Mouse (Mus musculus) liver, embryonic 11.5 days (tissue): ENCODE data around the gene Tnfrsf1b. TPM values are rescaled to one million over a fixed set of nuclear protein-coding genes. Genes with fewer than 3 reads are reported as not detected.

Experiments
- ATAC-seq: fragments of 200-750 bp; cut with Nextera tagmentation; replicated peaks from 2 replicates; pipeline ENCODE4 v1.8.0; 2017; ENCODE audit warnings: moderate number of reproducible peaks, mild to moderate bottlenecking, moderate TSS enrichment, moderate library complexity; ENCODE audit not compliant: low FRiP score
- DNase-seq: peaks from one replicate; pipeline ENCODE4 v3.0.0-alpha.2; 2017; ENCODE audit warnings: low spot score
- H3K27ac ChIP-seq: fragments of 300-500 bp; sonication (generic); 2 replicates; pipeline ENCODE4 v1.5.1; 2014; ENCODE audit warnings: mild to moderate bottlenecking, low read depth, low read length, control low read depth
- H3K27me3 ChIP-seq: fragments of 300-500 bp; sonication (generic); replicated peaks from 2 replicates; pipeline ENCODE4 v1.6.1; 2014; ENCODE audit warnings: low read length, mixed read lengths; ENCODE audit not compliant: control insufficient read depth, insufficient read depth
- H3K36me3 ChIP-seq: fragments of 300-500 bp; sonication (generic); 2 replicates; pipeline ENCODE4 v1.6.1; 2014; ENCODE audit warnings: mild to moderate bottlenecking, low read length, moderate library complexity, mixed read lengths; ENCODE audit not compliant: control insufficient read depth, insufficient read depth
- H3K4me1 ChIP-seq: fragments of 300-500 bp; sonication (generic); replicated peaks from 2 replicates; pipeline ENCODE4 v1.6.1; 2014; ENCODE audit warnings: low read length, mixed read lengths; ENCODE audit not compliant: control insufficient read depth, insufficient read depth
- H3K4me2 ChIP-seq: fragments of 300-500 bp; sonication (generic); 2 replicates; pipeline ENCODE4 v1.6.1; 2014; ENCODE audit warnings: mild to moderate bottlenecking, control low read depth, moderate library complexity
- H3K4me3 ChIP-seq: fragments of 300-500 bp; sonication (generic); 2 replicates; pipeline ENCODE4 v1.5.1; 2014; ENCODE audit warnings: low read depth, low read length, control low read depth
- H3K9ac ChIP-seq: fragments of 300-500 bp; sonication (generic); 2 replicates; pipeline ENCODE4 v1.6.1; 2014; ENCODE audit warnings: low read depth, low read length, control low read depth
- H3K9me3 ChIP-seq: fragments of 300-500 bp; sonication (generic); 2 replicates; pipeline ENCODE4 v1.6.1; 2016; ENCODE audit warnings: low read length, inconsistent platforms, mixed read lengths; ENCODE audit not compliant: control insufficient read depth
- WGBS: fragments of 180-500 bp; shearing (Covaris S2); extraction: QIAGEN DNeasy Blood & Tissue Kit; methylation state at CpG from one replicate; pipeline ENCODE4 v1.1.7; 2014; 5-methylcytosine and 5-hydroxymethylcytosine counted together
- polyA plus RNA-seq: library from polyadenylated mRNA; unstranded; fragments of >200 nt; fragmentation: Nextera tagmentation; extraction: Ambion mirVana; gene quantifications from 2 replicates; pipeline ENCODE4 v1.2.1, GENCODE M21; 2014

Tnfrsf1b gene
- polyA plus RNA-seq, 1 experiment from 2014 or later, result 6.5 TPM

- Histone ChIP-seq H3K36me3 (no peaks in the 10 kb centered on the region), H3K9me3 (no peaks in the 10 kb centered on the region), H3K27ac (no peak overlapping the region), H3K27me3 (no peaks in the 10 kb centered on the region), H3K4me2 (no peak overlapping the region), H3K4me3 (no peak overlapping the region), H3K9ac (no peak overlapping the region), H3K4me1 (no peaks in the 10 kb centered on the region)
- DNase-seq (no peak), ATAC-seq (no peak)
- 84% methylated on average over 2 of the region's 2 CpGs for WGBS
These were observed 31.6 kb upstream of the Tnfrsf1b start for GRCm38 (mm10) chr4:145278231-145278630.

DNA sequence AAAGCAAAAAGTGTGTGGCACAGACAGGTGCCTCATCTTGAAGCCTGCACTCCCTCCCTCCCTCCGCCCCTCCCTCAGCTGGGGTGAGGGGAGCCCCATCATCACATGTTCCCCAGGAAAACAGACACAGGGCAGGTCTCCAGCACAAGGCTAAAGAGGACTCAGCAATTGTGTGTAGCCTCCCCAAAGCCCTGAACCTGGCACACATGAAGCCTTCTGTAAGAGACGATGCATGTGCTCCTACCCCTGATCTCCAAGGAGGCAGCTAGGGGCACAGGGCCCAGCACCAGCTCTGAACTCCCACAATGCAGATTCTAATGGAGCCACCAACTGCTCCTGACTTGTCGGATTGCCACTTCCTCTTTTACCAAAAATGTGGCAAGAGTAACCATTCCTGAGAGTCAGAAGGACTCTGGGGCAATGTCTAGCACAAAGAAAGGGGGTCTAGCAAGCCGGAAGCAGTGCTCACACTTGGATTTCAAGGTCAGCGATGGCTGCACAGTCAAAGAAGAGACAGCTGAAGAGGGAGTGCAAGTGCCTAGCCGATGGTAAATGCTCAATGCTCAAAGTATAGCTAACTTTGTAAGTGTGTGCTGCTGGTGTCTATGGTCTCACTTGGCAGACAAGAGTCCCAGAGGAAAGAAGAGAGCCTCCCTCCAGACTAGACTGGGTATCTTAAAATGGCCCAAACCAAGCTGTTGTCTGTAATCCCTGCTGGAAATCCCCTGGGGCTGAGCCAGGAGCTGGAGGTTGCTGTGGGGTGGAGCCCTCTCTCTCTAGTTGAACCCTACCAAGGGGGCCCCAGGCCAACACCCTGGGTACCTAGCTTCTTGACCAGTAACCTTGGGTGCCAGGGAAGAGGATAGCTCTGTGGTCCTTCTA, 29.9 kb upstream of the Tnfrsf1b start:
- no peak for ATAC-seq
- no peak overlapping the region for H3K27ac ChIP-seq
- H3K9me3 ChIP-seq, result no peaks in the 10 kb centered on the region
- H3K4me1 ChIP-seq, result no peaks in the 10 kb centered on the region
- H3K4me2 ChIP-seq, result no peak overlapping the region
- H3K27me3 ChIP-seq, result no peaks in the 10 kb centered on the region
- DNase-seq, result no peak
- WGBS, result 64% methylated on average over 6 of the region's 6 CpGs
- H3K4me3 ChIP-seq, result no peak overlapping the region
- H3K9ac ChIP-seq, result no peak overlapping the region
- no peaks in the 10 kb centered on the region for H3K36me3 ChIP-seq

- WGBS, result 84% methylated on average over 5 of the region's 5 CpGs
- H3K9me3 ChIP-seq, result no peaks in the 10 kb centered on the region
- H3K4me3 ChIP-seq, result no peak overlapping the region
- no peaks in the 10 kb centered on the region for H3K36me3 ChIP-seq
- H3K27ac ChIP-seq, result no peak overlapping the region
- no peak overlapping the region for H3K4me2 ChIP-seq
- ATAC-seq, result no peak
- no peaks in the 10 kb centered on the region for H3K4me1 ChIP-seq
- H3K9ac ChIP-seq, result no peak overlapping the region
- H3K27me3 ChIP-seq, result no peaks in the 10 kb centered on the region
- no peak for DNase-seq
These were observed 28.2 kb upstream of the Tnfrsf1b start for GRCm38 (mm10) chr4:145274887-145275286.

DNA sequence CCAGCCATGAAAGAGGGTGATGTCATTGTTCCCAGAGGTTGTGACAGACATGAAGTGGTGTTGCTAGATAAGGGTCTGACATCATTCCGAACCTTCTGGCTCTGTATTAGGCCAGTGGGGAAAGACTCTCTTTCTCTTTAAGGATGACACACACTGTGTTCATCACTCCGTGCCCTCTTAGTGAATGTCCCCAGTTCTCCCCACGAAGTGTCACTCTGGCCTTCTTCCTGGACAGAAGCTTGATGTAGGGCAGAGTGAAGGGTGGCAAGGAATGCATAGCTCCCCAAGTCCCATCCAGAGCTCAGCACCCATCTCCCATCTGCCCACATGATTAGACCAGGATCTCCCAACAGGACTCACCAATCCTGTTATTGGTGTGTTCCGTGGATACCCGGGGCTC, 27.3 kb upstream of the Tnfrsf1b start:
- Histone ChIP-seq H3K9me3 (no peaks in the 10 kb centered on the region), H3K27ac (no peak overlapping the region), H3K9ac (no peak overlapping the region), H3K27me3 (no peaks in the 10 kb centered on the region), H3K36me3 (no peaks in the 10 kb centered on the region), H3K4me3 (no peak overlapping the region), H3K4me2 (no peak overlapping the region), H3K4me1 (no peaks in the 10 kb centered on the region)
- ATAC-seq (no peak), DNase-seq (no peak)
- WGBS, result 75% methylated on average over 5 of the region's 5 CpGs

GRCm38 (mm10) chr4:145272763-145273162, 26.1 kb upstream of the Tnfrsf1b start:
- 74% methylated on average over 1 of the region's 1 CpGs for WGBS
- no peak for ATAC-seq
- H3K4me2 ChIP-seq, result no peak overlapping the region

GRCm38 (mm10) chr4:145271634-145272033, 25.0 kb upstream of the Tnfrsf1b start:
- DNase-seq, result no peak
- Histone ChIP-seq H3K36me3 (no peaks in the 10 kb centered on the region), H3K27ac (no peak overlapping the region), H3K4me3 (no peak overlapping the region), H3K9me3 (no peaks in the 10 kb centered on the region), H3K9ac (no peak overlapping the region), H3K4me1 (no peaks in the 10 kb centered on the region), H3K27me3 (no peaks in the 10 kb centered on the region), H3K4me2 (no peak overlapping the region)
- 82% methylated on average over 4 of the region's 4 CpGs for WGBS
- ATAC-seq, result no peak

More at GRCm38 (mm10) chr4:145272763-145273162, 26.1 kb upstream of the Tnfrsf1b start:
- Histone ChIP-seq H3K27me3 (no peaks in the 10 kb centered on the region), H3K9ac (no peak overlapping the region), H3K9me3 (no peaks in the 10 kb centered on the region), H3K4me3 (no peak overlapping the region), H3K27ac (no peak overlapping the region), H3K36me3 (no peaks in the 10 kb centered on the region), H3K4me1 (no peaks in the 10 kb centered on the region)
- DNase-seq, result no peak

GRCm38 (mm10) chr4:145270136-145270535, 23.5 kb upstream of the Tnfrsf1b start:
- H3K9ac ChIP-seq, result no peak overlapping the region
- no peaks in the 10 kb centered on the region for H3K4me1 ChIP-seq
- no peaks in the 10 kb centered on the region for H3K36me3 ChIP-seq
- WGBS, result 51% methylated on average over 5 of the region's 5 CpGs
- H3K9me3 ChIP-seq, result no peaks in the 10 kb centered on the region
- H3K4me3 ChIP-seq, result no peak overlapping the region
- ATAC-seq (no peak), DNase-seq (no peak)
- H3K27ac ChIP-seq, result no peak overlapping the region
- H3K4me2 ChIP-seq, result no peak overlapping the region
- no peaks in the 10 kb centered on the region for H3K27me3 ChIP-seq

- DNase-seq (no peak), ATAC-seq (no peak)
- WGBS, result 64% methylated on average over 4 of the region's 4 CpGs
- Histone ChIP-seq H3K27me3 (no peaks in the 10 kb centered on the region), H3K4me1 (no peaks in the 10 kb centered on the region), H3K27ac (no peak overlapping the region), H3K9ac (no peak overlapping the region), H3K36me3 (no peaks in the 10 kb centered on the region), H3K4me3 (no peak overlapping the region), H3K4me2 (no peak overlapping the region), H3K9me3 (no peaks in the 10 kb centered on the region)
These were observed 21.0 kb upstream of the Tnfrsf1b start for GRCm38 (mm10) chr4:145267631-145268110.

GRCm38 (mm10) chr4:145266505-145266904, 19.8 kb upstream of the Tnfrsf1b start:
- no peak overlapping the region for H3K4me3 ChIP-seq
- H3K36me3 ChIP-seq, result no peaks in the 10 kb centered on the region
- 63% methylated on average over 4 of the region's 4 CpGs for WGBS

More at GRCm38 (mm10) chr4:145266505-145266904, 19.8 kb upstream of the Tnfrsf1b start:
- Histone ChIP-seq H3K9ac (no peak overlapping the region), H3K27me3 (no peaks in the 10 kb centered on the region), H3K4me1 (no peaks in the 10 kb centered on the region), H3K4me2 (no peak overlapping the region), H3K27ac (no peak overlapping the region), H3K9me3 (no peaks in the 10 kb centered on the region)
- no peak for ATAC-seq
- DNase-seq, result no peak
